Mouse (Mus musculus) hindbrain, embryonic 12.5 days (tissue): ENCODE data around the gene Ppm1m. TPM values are rescaled to one million over a fixed set of nuclear protein-coding genes. Genes with fewer than 3 reads are reported as not detected.

Source experiments
- ATAC-seq: fragments of 200-750 bp; cut with Nextera tagmentation; 2 replicates; pipeline ENCODE4 v1.8.0; 2017; ENCODE audit warnings: moderate TSS enrichment; ENCODE audit not compliant: low FRiP score
- H3K27ac ChIP-seq: fragments of 300-500 bp; sonication (generic); 2 replicates; pipeline ENCODE4 v1.5.1; 2016; ENCODE audit warnings: mild to moderate bottlenecking
- H3K27me3 ChIP-seq: fragments of 300-500 bp; sonication (generic); 2 replicates; pipeline ENCODE4 v1.6.1; 2016; ENCODE audit warnings: mild to moderate bottlenecking
- H3K36me3 ChIP-seq: fragments of 300-500 bp; sonication (generic); 2 replicates; pipeline ENCODE4 v1.6.1; 2016; ENCODE audit warnings: mild to moderate bottlenecking
- H3K4me1 ChIP-seq: fragments of 300-500 bp; sonication (generic); 2 replicates; pipeline ENCODE4 v1.6.1; 2016
- H3K4me2 ChIP-seq: fragments of 300-500 bp; sonication (generic); replicated peaks from 2 replicates; pipeline ENCODE4 v1.6.1; 2016; ENCODE audit warnings: mild to moderate bottlenecking
- H3K4me3 ChIP-seq: fragments of 300-500 bp; sonication (generic); 2 replicates; pipeline ENCODE4 v1.5.1; 2016; ENCODE audit warnings: mild to moderate bottlenecking
- H3K9ac ChIP-seq: fragments of 300-500 bp; sonication (generic); 2 replicates; pipeline ENCODE4 v1.6.1; 2016; ENCODE audit warnings: mild to moderate bottlenecking, moderate library complexity
- H3K9me3 ChIP-seq: fragments of 300-500 bp; sonication (generic); replicated peaks from 2 replicates; pipeline ENCODE4 v1.6.1; 2016; ENCODE audit warnings: mild to moderate bottlenecking
- WGBS: fragments of 180-500 bp; shearing (Covaris S2); methylation state at CpG from one replicate; pipeline ENCODE4 v1.1.7; 2016; 5-methylcytosine and 5-hydroxymethylcytosine counted together
- polyA plus RNA-seq: library from polyadenylated mRNA; unstranded; fragments of >200 nt; fragmentation: Nextera tagmentation; extraction: Ambion mirVana; gene quantifications from 2 replicates; pipeline ENCODE4 v1.2.1, GENCODE M21; 2016

The Ppm1m gene
- polyA plus RNA-seq, 1 experiment from 2014 or later = 37.0 TPM

DNA sequence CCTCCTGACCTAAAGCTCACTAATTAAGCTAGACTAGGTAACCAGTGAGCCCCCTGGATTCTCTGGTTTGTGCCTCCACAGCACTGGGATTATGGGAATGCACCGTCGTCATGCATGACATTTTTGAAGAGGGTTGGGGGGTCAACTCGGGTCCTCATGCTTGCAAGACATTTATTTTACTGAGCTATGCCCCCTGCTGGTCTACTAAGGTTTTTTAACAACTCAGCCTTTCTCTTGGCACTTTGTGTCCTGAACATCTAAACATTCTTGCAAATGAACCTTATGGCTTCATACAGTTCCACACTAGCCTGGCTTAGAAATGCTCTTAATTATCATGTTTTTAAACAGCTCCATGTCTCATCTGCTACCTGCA, 31.2 kb upstream of the Ppm1m start:
- 64% methylated on average over 3 of the region's 3 CpGs for WGBS
- H3K27me3 ChIP-seq = peaks cover 2% of the 10 kb centered on the region
- no peak overlapping the region for H3K9ac ChIP-seq
- H3K36me3 ChIP-seq = peaks cover 35% of the 10 kb centered on the region
- H3K4me2 ChIP-seq = no peak overlapping the region
- peaks cover 7% of the 10 kb centered on the region for H3K4me1 ChIP-seq
- no peak overlapping the region for H3K27ac ChIP-seq
- no peaks in the 10 kb centered on the region for H3K9me3 ChIP-seq
- no peak for ATAC-seq
- H3K4me3 ChIP-seq = no peak overlapping the region

DNA sequence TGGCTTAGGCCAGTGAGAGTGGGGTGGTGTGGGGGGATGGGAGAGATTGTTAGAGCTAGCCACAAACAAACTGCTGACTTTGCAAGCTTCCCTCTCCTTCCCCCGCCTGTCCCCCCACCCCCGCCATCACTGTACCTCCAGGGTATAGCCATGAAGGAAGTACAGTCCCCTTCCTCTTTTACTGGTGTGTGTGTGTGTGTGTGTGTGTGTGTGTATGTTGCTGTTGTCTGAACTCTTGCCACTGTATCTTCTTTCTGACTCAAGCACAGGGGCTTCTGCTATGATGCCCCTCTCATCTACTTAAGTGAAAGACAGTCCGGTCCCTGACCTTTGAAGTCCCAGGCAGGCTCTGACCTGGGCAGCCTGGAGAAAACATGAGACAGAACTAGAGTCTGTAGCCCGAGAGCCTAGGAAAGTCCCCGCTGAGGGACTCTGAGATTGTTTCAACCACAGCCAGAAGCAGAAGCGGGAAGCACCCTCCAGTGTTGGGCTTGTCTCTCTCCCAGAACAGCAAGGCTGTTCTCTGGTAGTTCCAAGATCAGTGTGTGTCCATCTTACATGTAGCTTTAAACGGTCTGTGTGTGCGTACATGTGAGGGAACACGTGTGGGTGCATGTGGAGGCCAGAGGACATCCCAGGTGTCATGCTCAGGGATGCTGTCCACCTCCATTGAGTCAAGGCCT, 30.6 kb upstream of the Ppm1m start:
- ATAC-seq = no peak
- Histone ChIP-seq H3K36me3 (peaks cover 30% of the 10 kb centered on the region), H3K27me3 (peaks cover 7% of the 10 kb centered on the region), H3K4me2 (no peak overlapping the region), H3K9ac (no peak overlapping the region), H3K4me1 (peaks cover 9% of the 10 kb centered on the region), H3K27ac (no peak overlapping the region), H3K4me3 (no peak overlapping the region), H3K9me3 (no peaks in the 10 kb centered on the region)
- WGBS = 78% methylated on average over 9 of the region's 9 CpGs

DNA sequence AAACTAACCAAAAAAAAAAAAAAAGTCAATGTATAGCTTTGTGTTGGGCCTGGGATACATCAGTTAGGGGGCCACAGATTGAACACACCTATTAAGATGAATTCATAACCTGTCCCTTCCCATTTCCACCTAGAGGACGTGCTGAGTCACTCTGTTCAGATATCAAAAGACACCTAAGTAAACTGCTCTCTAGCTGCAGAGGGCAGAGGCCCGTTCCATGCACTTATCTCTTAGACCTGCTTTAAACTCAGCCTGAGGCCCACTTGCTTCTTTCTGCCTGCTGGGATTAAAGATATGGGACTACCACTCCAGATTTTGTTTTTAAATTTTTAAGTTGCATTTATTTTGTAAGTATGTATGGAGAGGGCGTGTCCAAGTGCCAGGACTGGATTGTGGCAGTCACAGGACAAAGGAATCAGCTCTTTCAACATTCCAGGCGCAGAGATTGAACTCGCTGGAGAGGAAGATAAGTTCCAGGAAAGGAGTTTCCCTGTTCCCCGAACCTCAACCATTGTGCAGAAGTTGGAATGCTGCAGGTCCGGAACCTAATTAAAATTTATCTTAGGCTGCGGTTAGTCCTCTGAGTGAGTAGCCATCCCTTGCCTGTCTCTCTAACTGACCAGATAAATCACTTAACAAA, 28.4 kb upstream of the Ppm1m start:
- Histone ChIP-seq H3K4me3 (no peak overlapping the region), H3K27ac (no peak overlapping the region), H3K4me1 (peaks cover 9% of the 10 kb centered on the region), H3K36me3 (peaks cover 7% of the 10 kb centered on the region), H3K9ac (no peak overlapping the region), H3K9me3 (no peaks in the 10 kb centered on the region), H3K4me2 (no peak overlapping the region), H3K27me3 (peaks cover 10% of the 10 kb centered on the region)
- WGBS = 73% methylated on average over 8 of the region's 8 CpGs
- ATAC-seq = no peak

DNA sequence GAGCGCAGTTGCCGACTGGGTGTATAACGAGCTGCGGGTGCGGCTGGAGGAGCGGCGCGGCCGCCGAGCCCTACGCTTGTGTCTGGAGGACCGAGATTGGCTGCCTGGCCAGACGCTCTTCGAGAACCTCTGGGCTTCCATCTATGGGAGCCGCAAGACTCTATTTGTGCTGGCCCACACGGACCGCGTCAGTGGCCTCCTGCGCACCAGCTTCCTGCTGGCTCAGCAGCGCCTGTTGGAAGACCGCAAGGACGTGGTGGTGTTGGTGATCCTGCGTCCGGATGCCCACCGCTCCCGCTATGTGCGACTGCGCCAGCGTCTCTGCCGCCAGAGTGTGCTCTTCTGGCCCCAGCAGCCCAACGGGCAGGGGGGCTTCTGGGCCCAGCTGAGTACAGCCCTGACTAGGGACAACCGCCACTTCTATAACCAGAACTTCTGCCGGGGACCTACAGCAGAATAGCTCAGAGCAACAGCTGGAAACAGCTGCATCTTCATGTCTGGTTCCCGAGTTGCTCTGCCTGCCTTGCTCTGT, 26.7 kb upstream of the Ppm1m start:
- ATAC-seq = peak; percentile 68
- H3K4me3 ChIP-seq = peak overlapping the region; percentile 38
- peak overlapping the region; percentile 72 for H3K4me2 ChIP-seq
- no peaks in the 10 kb centered on the region for H3K9me3 ChIP-seq
- no peaks in the 10 kb centered on the region for H3K36me3 ChIP-seq
- H3K27ac ChIP-seq = no peak overlapping the region
- peaks cover 10% of the 10 kb centered on the region for H3K27me3 ChIP-seq
- H3K4me1 ChIP-seq = peaks cover 9% of the 10 kb centered on the region
- WGBS = 3% methylated on average over 34 of the region's 34 CpGs
- H3K9ac ChIP-seq = peak overlapping the region; percentile 59

DNA sequence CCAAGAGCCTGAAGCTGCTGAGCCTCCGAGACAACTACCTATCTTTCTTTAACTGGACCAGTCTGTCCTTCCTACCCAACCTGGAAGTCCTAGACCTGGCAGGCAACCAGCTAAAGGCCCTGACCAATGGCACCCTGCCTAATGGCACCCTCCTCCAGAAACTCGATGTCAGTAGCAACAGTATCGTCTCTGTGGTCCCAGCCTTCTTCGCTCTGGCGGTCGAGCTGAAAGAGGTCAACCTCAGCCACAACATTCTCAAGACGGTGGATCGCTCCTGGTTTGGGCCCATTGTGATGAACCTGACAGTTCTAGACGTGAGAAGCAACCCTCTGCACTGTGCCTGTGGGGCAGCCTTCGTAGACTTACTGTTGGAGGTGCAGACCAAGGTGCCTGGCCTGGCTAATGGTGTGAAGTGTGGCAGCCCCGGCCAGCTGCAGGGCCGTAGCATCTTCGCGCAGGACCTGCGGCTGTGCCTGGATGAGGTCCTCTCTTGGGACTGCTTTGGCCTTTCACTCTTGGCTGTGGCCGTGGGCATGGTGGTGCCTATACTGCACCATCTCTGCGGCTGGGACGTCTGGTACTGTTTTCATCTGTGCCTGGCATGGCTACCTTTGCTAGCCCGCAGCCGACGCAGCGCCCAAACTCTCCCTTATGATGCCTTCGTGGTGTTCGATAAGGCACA, 26.1 kb upstream of the Ppm1m start:
- peak overlapping the region; percentile 38 for H3K4me3 ChIP-seq
- WGBS = 60% methylated on average over 24 of the region's 24 CpGs
- peaks cover 9% of the 10 kb centered on the region for H3K4me1 ChIP-seq
- peak; percentile 55 for ATAC-seq
- H3K27ac ChIP-seq = no peak overlapping the region
- H3K4me2 ChIP-seq = peak overlapping the region; percentile 72
- peaks cover 10% of the 10 kb centered on the region for H3K27me3 ChIP-seq
- H3K9ac ChIP-seq = peak overlapping the region; percentile 59
- no peaks in the 10 kb centered on the region for H3K9me3 ChIP-seq
- H3K36me3 ChIP-seq = no peaks in the 10 kb centered on the region

DNA sequence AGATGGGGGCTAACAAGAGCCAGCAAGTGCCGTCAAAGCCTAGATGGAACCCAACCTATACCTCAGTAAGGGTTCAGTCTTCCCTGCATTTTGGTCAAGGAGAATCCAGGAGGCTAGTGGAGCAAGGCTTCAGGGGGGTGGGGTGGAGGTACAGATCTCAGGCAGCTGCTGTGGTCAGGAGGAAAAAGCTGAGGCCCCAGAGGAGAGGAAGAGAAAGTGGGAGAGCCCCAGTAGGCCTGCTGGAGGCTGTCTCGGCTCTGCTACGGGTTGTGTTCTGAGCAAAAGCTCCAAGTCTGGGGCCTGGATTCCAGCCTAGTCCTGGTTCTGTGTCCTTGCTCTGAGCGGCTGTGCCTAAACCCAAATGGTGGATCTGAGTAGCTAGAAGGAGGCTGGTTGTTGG, 23.4 kb upstream of the Ppm1m start:
- 87% methylated on average over 4 of the region's 4 CpGs for WGBS

DNA sequence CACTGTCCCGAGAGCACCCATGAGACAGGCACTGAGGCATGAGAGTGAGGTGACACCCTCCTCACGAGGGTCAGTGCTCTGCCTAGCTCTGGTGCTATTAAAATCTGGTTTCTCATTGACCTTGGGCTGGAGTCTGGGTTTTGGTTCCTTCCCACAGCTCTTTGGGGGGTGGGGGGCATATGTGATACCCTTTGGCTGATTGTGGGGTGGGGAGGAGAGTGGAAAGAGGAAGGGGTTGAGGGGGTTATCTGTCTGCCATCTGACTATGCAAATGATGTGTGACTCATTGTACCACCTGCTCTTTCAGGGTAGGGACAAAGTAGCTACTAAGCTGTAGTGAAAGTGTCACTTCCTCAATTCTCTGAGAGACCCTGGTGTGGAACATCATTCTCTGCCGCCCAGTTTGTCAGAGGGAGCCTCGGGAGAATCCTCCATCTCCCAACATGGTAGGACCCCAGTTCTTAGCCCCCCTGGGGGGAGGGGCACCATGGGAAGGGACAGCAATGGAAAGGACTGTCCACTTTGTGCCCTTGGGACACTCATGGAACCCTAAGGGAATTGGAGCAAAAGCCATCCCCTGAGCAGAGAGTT, 22.8 kb upstream of the Ppm1m start, which contains the start of gene Tlr9:
Tlr9 (plus strand) TSS at position 338 of the 591 bp plus-strand sequence.
- H3K27ac ChIP-seq = no peak within 1 kb of the TSS
- H3K4me3 ChIP-seq = no peak within 1 kb of the TSS
- no peaks in the 10 kb centered on the region for H3K36me3 ChIP-seq
- no peak within 1 kb of the TSS for H3K4me2 ChIP-seq
- WGBS = 81% methylated on average over 4 of the region's 4 CpGs
- peaks cover 10% of the 10 kb centered on the region for H3K27me3 ChIP-seq
- peaks cover 9% of the 10 kb centered on the region for H3K4me1 ChIP-seq
- no peaks in the 10 kb centered on the region for H3K9me3 ChIP-seq
- ATAC-seq = no peak
- no peak within 1 kb of the TSS for H3K9ac ChIP-seq

More for the DNA sequence above, 23.4 kb upstream of the Ppm1m start:
- H3K27me3 ChIP-seq = peaks cover 10% of the 10 kb centered on the region
- H3K9me3 ChIP-seq = no peaks in the 10 kb centered on the region
- ATAC-seq = no peak
- H3K27ac ChIP-seq = no peak overlapping the region
- H3K4me3 ChIP-seq = no peak overlapping the region
- H3K36me3 ChIP-seq = no peaks in the 10 kb centered on the region
- no peak overlapping the region for H3K9ac ChIP-seq
- H3K4me1 ChIP-seq = peaks cover 9% of the 10 kb centered on the region
- H3K4me2 ChIP-seq = no peak overlapping the region

DNA sequence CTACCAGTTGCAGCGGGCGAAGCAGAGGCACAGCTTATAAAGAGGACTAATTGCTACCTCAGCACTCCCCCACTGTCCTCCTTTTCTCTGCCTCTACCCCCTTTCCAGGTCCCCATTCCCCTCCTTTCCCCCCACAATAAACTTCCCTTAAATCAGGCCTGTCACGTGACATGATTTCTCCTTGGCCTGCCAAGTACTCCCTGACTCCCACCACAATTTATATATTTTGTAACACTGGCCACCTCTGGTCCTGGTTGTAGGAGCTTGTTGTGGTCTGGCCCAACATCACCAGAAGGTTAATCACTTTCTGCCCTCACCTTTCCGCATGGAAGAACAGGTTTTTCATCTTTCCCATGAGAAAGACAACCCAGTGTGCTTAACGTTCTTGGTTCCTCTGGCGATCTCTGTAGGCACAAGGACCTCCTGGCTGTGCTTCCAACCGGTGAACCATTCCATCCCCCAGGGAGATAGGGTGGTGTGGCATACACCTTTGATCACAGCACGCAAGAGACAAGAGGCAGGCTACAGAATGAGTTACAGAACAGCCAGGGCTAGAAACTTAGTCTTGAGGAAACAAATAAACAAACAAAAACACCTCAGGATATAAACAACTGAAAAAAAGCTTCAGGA, 21.5 kb upstream of the Ppm1m start:
- WGBS = 72% methylated on average over 8 of the region's 8 CpGs
- Histone ChIP-seq H3K9me3 (no peaks in the 10 kb centered on the region), H3K27ac (no peak overlapping the region), H3K4me2 (no peak overlapping the region), H3K36me3 (no peaks in the 10 kb centered on the region), H3K9ac (no peak overlapping the region), H3K4me1 (peaks cover 5% of the 10 kb centered on the region), H3K4me3 (no peak overlapping the region), H3K27me3 (peaks cover 10% of the 10 kb centered on the region)
- ATAC-seq = no peak

DNA sequence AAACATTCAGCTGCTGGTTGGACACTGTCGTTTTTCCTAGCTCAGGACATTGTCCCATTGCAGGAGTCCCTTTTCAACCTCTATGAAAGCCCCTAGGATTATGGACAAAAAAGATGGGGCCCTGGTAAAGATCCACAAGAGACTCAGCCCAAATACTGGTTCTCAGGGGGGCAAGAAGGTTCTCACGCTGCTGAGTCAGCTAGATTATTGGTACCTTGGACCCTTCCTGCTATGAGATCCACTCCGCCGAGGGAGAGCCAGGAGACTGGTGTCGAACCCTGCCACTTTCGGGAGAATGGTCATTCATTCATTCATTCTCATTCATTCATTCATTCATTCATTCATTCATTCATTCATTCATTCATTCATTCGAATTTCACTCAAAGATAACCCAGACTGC, 17.4 kb upstream of the Ppm1m start:
- no peak overlapping the region for H3K27ac ChIP-seq
- 89% methylated on average over 7 of the region's 7 CpGs for WGBS
- no peak for ATAC-seq

DNA sequence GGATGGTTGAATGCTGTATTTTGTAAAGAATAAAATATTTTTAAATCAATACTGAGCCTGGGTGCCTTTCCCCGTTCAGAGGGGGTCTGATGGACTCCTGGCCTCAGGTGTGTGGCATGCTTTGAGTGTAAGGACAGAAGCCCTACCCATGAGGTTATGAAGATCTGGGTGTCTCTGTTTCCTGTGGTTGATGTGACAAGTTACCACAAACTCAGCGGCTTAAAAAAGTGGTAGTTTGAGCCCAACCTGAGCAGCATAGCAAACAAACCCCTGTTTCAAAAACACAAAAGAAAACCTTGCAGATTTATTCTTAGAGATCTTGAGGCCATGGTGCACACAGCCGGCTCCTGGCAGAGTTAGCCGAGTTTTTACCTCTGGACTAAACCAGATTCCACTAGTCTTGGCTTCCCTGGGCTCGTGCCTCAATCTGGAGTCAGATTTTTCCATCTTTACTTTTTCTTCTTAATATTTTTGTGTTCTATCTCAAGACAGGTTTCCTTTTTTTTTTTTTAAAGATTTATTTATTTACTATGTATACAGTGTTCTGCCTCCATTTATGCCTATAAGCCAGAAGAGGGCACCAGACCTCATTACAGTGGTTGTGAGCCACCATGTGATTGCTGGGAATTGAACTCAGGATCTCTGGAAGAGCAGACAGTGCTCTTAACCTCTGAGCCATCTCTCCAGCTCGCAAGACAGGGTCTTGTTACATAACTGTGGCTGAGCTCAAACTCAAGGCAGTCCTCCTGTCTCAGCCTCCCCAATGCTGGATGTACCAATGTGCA, 16.0 kb upstream of the Ppm1m start:
- Histone ChIP-seq H3K9me3 (no peaks in the 10 kb centered on the region), H3K9ac (no peak overlapping the region), H3K4me3 (no peak overlapping the region), H3K4me1 (peaks cover 11% of the 10 kb centered on the region), H3K36me3 (peaks cover 32% of the 10 kb centered on the region), H3K4me2 (no peak overlapping the region), H3K27me3 (no peaks in the 10 kb centered on the region), H3K27ac (no peak overlapping the region)
- 80% methylated on average over 6 of the region's 6 CpGs for WGBS
- no peak for ATAC-seq

More for the DNA sequence above, 17.4 kb upstream of the Ppm1m start:
- no peak overlapping the region for H3K4me3 ChIP-seq
- H3K4me1 ChIP-seq = peaks cover 2% of the 10 kb centered on the region; the same call in 1 of the 2 replicates
- no peaks in the 10 kb centered on the region for H3K9me3 ChIP-seq
- H3K4me2 ChIP-seq = no peak overlapping the region
- H3K9ac ChIP-seq = no peak overlapping the region
- H3K36me3 ChIP-seq = peaks cover 32% of the 10 kb centered on the region
- H3K27me3 ChIP-seq = no peaks in the 10 kb centered on the region

DNA sequence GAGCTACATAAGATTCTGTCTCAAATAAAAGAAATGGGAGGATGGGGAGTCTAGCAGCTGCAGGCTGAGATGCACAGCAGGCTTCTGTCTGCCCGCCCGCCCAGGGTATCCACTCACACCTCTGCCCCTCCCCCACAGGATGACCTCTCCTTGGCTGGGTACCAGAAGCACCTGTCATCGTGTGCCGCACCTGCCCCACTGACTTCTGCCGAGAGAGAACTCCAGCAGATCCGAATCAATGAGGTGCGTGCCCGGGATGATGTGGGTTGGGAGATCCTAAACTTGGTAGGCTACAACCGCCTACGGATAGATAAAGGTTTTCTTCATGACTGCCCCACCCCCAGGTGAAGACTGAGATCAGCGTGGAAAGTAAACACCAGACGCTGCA, 13.0 kb upstream of the Ppm1m start:
- Histone ChIP-seq H3K4me2 (peak overlapping the region; percentile 59; the same call in 1 of the 2 replicates), H3K4me1 (peaks cover 11% of the 10 kb centered on the region), H3K36me3 (peaks cover 32% of the 10 kb centered on the region), H3K9me3 (no peaks in the 10 kb centered on the region), H3K27ac (no peak overlapping the region), H3K27me3 (no peaks in the 10 kb centered on the region), H3K4me3 (no peak overlapping the region), H3K9ac (no peak overlapping the region)
- 89% methylated on average over 12 of the region's 12 CpGs for WGBS
- no peak; the same call in 1 of the 2 replicates for ATAC-seq
